Mouse (Mus musculus) liver, adult 2 months (tissue): Measurements from ENCODE around the gene Vegfb. TPM values are rescaled to one million over a fixed set of nuclear protein-coding genes. Genes with fewer than 3 reads are reported as not detected.
A peak's percentile ranks its signal among the peaks of the same experiment; 100 is the strongest.

ENCODE experiments used
- DNase-seq: peaks from one replicate; pipeline ENCODE4 v3.0.0-alpha.2; 2011; ENCODE audit warnings: low read depth, low spot score; ENCODE audit errors: extremely low read depth
- H3K27ac ChIP-seq: fragments of 200-500 bp; replicated peaks from 2 replicates; pipeline ENCODE4 v1.5.1; 2012; ENCODE audit warnings: low read depth, mild to moderate bottlenecking, control low read depth, inconsistent platforms, low read length; ENCODE audit not compliant: insufficient read depth
- H3K27me3 ChIP-seq: fragments of 200-500 bp; 2 replicates; pipeline ENCODE4 v1.6.1; 2012; ENCODE audit warnings: mild to moderate bottlenecking, moderate library complexity, low read length, inconsistent platforms; ENCODE audit not compliant: control insufficient read depth, insufficient read depth
- H3K36me3 ChIP-seq: fragments of 200-500 bp; 2 replicates; pipeline ENCODE4 v1.6.1; 2012; ENCODE audit warnings: low read length, inconsistent platforms; ENCODE audit not compliant: control insufficient read depth, insufficient read depth
- H3K4me1 ChIP-seq: fragments of 200-500 bp; 2 replicates; pipeline ENCODE4 v1.6.1; 2011; ENCODE audit warnings: low read length; ENCODE audit not compliant: control insufficient read depth, insufficient read depth
- H3K4me3 ChIP-seq: fragments of 200-500 bp; 2 replicates; pipeline ENCODE4 v1.5.1; 2011; ENCODE audit warnings: low read depth, mild to moderate bottlenecking, control low read depth, low read length, moderate library complexity; ENCODE audit not compliant: insufficient read depth
- H3K79me2 ChIP-seq: fragments of 200-500 bp; 2 replicates; pipeline ENCODE4 v1.6.1; 2012; ENCODE audit warnings: inconsistent platforms, mild to moderate bottlenecking, low read length, moderate library complexity; ENCODE audit not compliant: control insufficient read depth, insufficient read depth
- H3K9ac ChIP-seq: fragments of 200-500 bp; 2 replicates; pipeline ENCODE4 v1.6.1; 2012; ENCODE audit warnings: low read depth, mild to moderate bottlenecking, control low read depth, inconsistent platforms, low read length
- CTCF ChIP-seq: fragments of 200-500 bp; IDR thresholded peaks from 2 replicates; pipeline ENCODE4 v1.5.1; 2011; ENCODE audit warnings: low read depth, low read length, control low read depth
- POLR2A ChIP-seq: fragments of 200-500 bp; IDR thresholded peaks from 2 replicates; pipeline ENCODE4 v1.6.1; 2011; ENCODE audit warnings: low read length, control low read depth; ENCODE audit not compliant: insufficient read depth; ENCODE audit errors: extremely low read depth
- WGBS: fragments of 180-500 bp; shearing (Covaris S2); methylation state at CpG from one replicate; pipeline ENCODE4 v1.1.7; 2018; 5-methylcytosine and 5-hydroxymethylcytosine counted together
- polyA plus RNA-seq: library from polyadenylated mRNA; depleted of rRNA; stranded (reverse); fragments of >200 nt; gene quantifications from 2 replicates; pipeline ENCODE4 v1.2.3, GENCODE M21; 2012
- total RNA-seq: library from RNA; depleted of rRNA; stranded (reverse); fragments of >200 nt; gene quantifications from 2 replicates; pipeline ENCODE4 v1.2.3, GENCODE M21; 2014

The Vegfb gene
- total and polyA plus RNA-seq, 2 experiments, result 1.9 to 20.4 TPM

- no peak overlapping the region for H3K27ac ChIP-seq
- no peak for TF ChIP-seq CTCF
- no peak for TF ChIP-seq POLR2A
- no peak for DNase-seq
- 93% methylated on average over 8 of the region's 8 CpGs for WGBS
- no peaks in the 10 kb centered on the region for H3K79me2 ChIP-seq
- no peak overlapping the region for H3K9ac ChIP-seq
- peaks cover 5% of the 10 kb centered on the region; the same call in 1 of the 2 replicates for H3K4me1 ChIP-seq
- no peaks in the 10 kb centered on the region for H3K36me3 ChIP-seq
- no peaks in the 10 kb centered on the region for H3K27me3 ChIP-seq
- no peak overlapping the region for H3K4me3 ChIP-seq
Observed at GRCm38 (mm10) chr19:6989251-6989650, 1.8 kb upstream of the Vegfb start.

DNA sequence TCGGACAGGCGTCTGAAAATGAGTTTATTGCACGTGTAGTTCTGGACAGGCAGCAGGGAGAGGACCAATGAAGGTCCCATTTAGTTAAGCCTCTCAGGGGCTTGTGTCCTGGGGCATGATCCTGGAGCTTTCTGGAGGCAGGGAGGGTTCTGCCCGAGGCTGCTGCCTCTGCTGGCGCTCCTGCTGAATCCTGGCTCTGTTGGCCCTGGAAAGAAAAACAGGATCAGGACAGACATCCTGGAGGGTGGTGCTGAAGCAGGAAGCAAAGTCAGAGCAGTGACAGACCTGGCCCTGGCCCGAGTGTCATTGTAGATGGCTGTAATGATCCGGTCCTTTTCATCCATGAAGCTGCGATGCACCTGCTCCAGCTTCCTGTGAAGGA, 444 bp upstream of the Vegfb start:
- Histone ChIP-seq H3K27me3 (no peaks in the 10 kb centered on the region), H3K4me1 (peaks cover 5% of the 10 kb centered on the region; the same call in 1 of the 2 replicates), H3K4me3 (peak overlapping the region; percentile 89), H3K9ac (peak overlapping the region; percentile 98), H3K27ac (0 out of 2 replicates have a peak overlapping the region, but pooled peaks have one; percentile 38), H3K79me2 (no peaks in the 10 kb centered on the region), H3K36me3 (no peaks in the 10 kb centered on the region)
- TF ChIP-seq CTCF (no peak), POLR2A (no peak)
- WGBS, result 8% methylated on average over 8 of the region's 8 CpGs
- no peak for DNase-seq

DNA sequence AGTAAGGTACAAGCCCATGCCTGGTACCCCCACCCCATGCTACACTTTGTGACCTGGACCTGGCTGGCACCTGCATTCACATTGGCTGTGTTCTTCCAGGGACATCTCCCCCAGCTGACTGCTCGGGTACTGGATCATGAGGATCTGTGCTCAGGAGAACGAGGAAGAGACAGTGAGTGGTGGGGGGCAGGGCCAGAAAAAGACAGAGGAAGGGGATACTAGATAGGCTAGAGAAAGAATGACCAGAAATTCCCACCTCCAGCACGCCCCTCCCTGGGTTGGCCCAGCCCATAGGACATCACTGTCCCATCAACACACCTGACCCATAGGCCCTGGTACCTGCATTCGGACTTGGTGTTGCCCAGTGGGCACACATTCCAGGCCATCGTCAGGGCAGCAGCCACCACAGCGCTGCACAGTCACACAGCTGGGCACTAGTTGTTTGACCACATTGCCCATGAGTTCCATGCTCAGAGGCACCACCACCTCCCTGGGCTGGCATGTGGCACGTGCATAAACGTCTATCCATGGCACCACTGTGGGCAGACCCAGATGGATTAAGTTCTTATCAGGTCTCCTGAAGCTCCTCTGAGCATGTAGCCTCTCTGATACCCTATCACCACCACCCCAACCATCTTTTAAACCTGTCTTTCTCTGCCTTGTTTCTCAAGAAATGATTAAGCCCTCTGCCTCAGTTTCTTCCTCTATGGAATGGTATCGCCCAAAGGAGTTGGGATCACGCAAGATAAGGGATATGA, 1.3 kb downstream of the Vegfb start:
- H3K27ac ChIP-seq, result no peak overlapping the region
- WGBS, result 87% methylated on average over 10 of the region's 10 CpGs
- H3K79me2 ChIP-seq, result no peaks in the 10 kb centered on the region
- H3K4me3 ChIP-seq, result no peak overlapping the region
- TF ChIP-seq CTCF (no peak), POLR2A (no peak)
- no peak overlapping the region for H3K9ac ChIP-seq
- no peak for DNase-seq
- H3K36me3 ChIP-seq, result no peaks in the 10 kb centered on the region
- H3K27me3 ChIP-seq, result no peaks in the 10 kb centered on the region
- H3K4me1 ChIP-seq, result peaks cover 7% of the 10 kb centered on the region

DNA sequence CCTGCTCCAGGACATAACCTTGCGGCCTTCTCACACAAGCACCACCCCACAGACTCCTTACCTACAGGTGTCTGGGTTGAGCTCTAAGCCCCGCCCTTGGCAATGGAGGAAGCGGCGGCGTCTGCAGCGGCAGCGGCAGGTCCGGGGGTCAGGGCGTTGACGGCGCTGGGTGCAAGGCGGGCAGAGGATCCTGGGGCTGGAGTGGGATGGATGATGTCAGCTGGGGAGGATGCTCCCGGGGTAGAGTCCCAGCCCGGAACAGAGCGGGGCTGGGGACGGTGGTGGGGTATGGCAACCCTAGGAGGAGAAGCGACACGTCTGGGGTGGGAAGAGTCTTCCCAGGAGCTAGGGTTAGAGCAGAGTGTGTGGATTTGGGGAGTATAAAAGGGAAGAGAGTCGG, 2.2 kb downstream of the Vegfb start:
- H3K36me3 ChIP-seq, result no peaks in the 10 kb centered on the region
- no peak overlapping the region for H3K4me3 ChIP-seq
- H3K27ac ChIP-seq, result no peak overlapping the region
- TF ChIP-seq POLR2A, result no peak
- no peak for TF ChIP-seq CTCF
- WGBS, result 94% methylated on average over 19 of the region's 19 CpGs
- H3K4me1 ChIP-seq, result peaks cover 7% of the 10 kb centered on the region
- H3K27me3 ChIP-seq, result no peaks in the 10 kb centered on the region
- no peak overlapping the region for H3K9ac ChIP-seq
- no peak for DNase-seq
- H3K79me2 ChIP-seq, result no peaks in the 10 kb centered on the region

- Histone ChIP-seq H3K27me3 (no peaks in the 10 kb centered on the region), H3K4me3 (no peak overlapping the region), H3K9ac (no peak overlapping the region), H3K79me2 (no peaks in the 10 kb centered on the region), H3K27ac (no peak overlapping the region), H3K36me3 (no peaks in the 10 kb centered on the region), H3K4me1 (peaks cover 14% of the 10 kb centered on the region)
- WGBS, result 97% methylated on average over 5 of the region's 5 CpGs
- DNase-seq, result no peak
- no peak for TF ChIP-seq CTCF
- no peak for TF ChIP-seq POLR2A
Observed at GRCm38 (mm10) chr19:6983621-6984020, 3.8 kb downstream of the Vegfb start.

DNA sequence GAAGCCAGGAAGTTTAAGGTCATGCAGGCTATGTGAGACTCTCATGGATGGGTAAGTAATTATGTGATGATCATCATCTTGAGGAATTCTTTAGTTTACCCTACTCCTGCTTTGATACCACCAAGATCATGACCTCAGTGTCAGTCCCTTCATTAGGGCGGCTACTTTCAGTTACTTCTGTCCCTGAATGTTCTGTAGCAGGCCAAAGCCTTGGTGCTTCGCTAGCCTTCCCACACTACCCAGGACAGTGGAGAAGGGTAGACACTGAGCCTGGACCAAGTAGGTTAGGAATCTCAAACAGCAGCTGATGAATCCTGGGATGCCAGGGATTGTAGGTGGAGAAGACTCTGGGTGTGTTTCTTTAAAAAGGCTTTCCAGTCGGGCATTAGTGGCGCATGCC, 6.0 kb downstream of the Vegfb start:
- H3K4me3 ChIP-seq, result no peak overlapping the region
- peaks cover 3% of the 10 kb centered on the region; the same call in 1 of the 2 replicates for H3K36me3 ChIP-seq
- TF ChIP-seq CTCF (no peak), POLR2A (no peak)
- H3K27me3 ChIP-seq, result no peaks in the 10 kb centered on the region
- peaks cover 19% of the 10 kb centered on the region for H3K4me1 ChIP-seq
- peaks cover 4% of the 10 kb centered on the region; the same call in 1 of the 2 replicates for H3K79me2 ChIP-seq
- H3K27ac ChIP-seq, result no peak overlapping the region
- H3K9ac ChIP-seq, result no peak overlapping the region
- WGBS, result 73% methylated on average over 4 of the region's 4 CpGs
- DNase-seq, result no peak
